Mouse (Mus musculus) heart, embryonic 12.5 days (tissue): ENCODE measurements around the gene Dis3l. TPM values are rescaled to one million over a fixed set of nuclear protein-coding genes. Genes with fewer than 3 reads are reported as not detected.
A peak's percentile ranks its signal among the peaks of the same experiment; 100 is the strongest.

ENCODE experiments used
- ATAC-seq: fragments of 200-750 bp; cut with Nextera tagmentation; 2 replicates; pipeline ENCODE4 v1.8.0; 2017; ENCODE audit warnings: moderate TSS enrichment, moderate library complexity; ENCODE audit not compliant: insufficient number of reproducible peaks, low FRiP score
- H3K27ac ChIP-seq: fragments of 300-500 bp; sonication (generic); 2 replicates; pipeline ENCODE4 v1.5.1; 2016; ENCODE audit warnings: mild to moderate bottlenecking, moderate library complexity; ENCODE audit not compliant: poor library complexity, severe bottlenecking
- H3K27me3 ChIP-seq: fragments of 300-500 bp; sonication (generic); replicated peaks from 2 replicates; pipeline ENCODE4 v1.6.1; 2016; ENCODE audit warnings: mild to moderate bottlenecking, moderate library complexity
- H3K36me3 ChIP-seq: fragments of 300-500 bp; sonication (generic); 2 replicates; pipeline ENCODE4 v1.6.1; 2016; ENCODE audit warnings: mild to moderate bottlenecking, moderate library complexity
- H3K4me1 ChIP-seq: fragments of 300-500 bp; sonication (generic); replicated peaks from 2 replicates; pipeline ENCODE4 v1.6.1; 2016; ENCODE audit warnings: mild to moderate bottlenecking
- H3K4me2 ChIP-seq: fragments of 300-500 bp; sonication (generic); 2 replicates; pipeline ENCODE4 v1.6.1; 2016; ENCODE audit warnings: mild to moderate bottlenecking, moderate library complexity
- H3K4me3 ChIP-seq: fragments of 300-500 bp; sonication (generic); 2 replicates; pipeline ENCODE4 v1.5.1; 2016; ENCODE audit warnings: mild to moderate bottlenecking
- H3K9ac ChIP-seq: fragments of 300-500 bp; sonication (generic); 2 replicates; pipeline ENCODE4 v1.6.1; 2016; ENCODE audit warnings: mild to moderate bottlenecking, moderate library complexity
- H3K9me3 ChIP-seq: fragments of 300-500 bp; sonication (generic); replicated peaks from 2 replicates; pipeline ENCODE4 v1.6.1; 2016; ENCODE audit warnings: mild to moderate bottlenecking, moderate library complexity
- WGBS: fragments of 180-500 bp; shearing (Covaris S2); methylation state at CpG from one replicate; pipeline ENCODE4 v1.1.7; 2016; 5-methylcytosine and 5-hydroxymethylcytosine counted together
- polyA plus RNA-seq: library from polyadenylated mRNA; unstranded; fragments of >200 nt; fragmentation: Nextera tagmentation; extraction: Ambion mirVana; gene quantifications from 2 replicates; pipeline ENCODE4 v1.2.1, GENCODE M21; 2016

Dis3l gene
- polyA plus RNA-seq, result 21.2 and 24.3 TPM in 2 replicates

GRCm38 (mm10) chr9:64341254-64341566 lies at the start of gene Dis3l:
Gene Dis3l, minus strand, starts transcription at chr9:64341288.
- Histone ChIP-seq H3K4me2 (peak within 1 kb of the TSS; percentile 74), H3K27ac (peak within 1 kb of the TSS; percentile 99), H3K4me1 (peaks cover 8% of the 10 kb centered on the region), H3K9me3 (no peaks in the 10 kb centered on the region), H3K27me3 (no peaks in the 10 kb centered on the region), H3K36me3 (peaks cover 12% of the 10 kb centered on the region), H3K9ac (peak within 1 kb of the TSS; percentile 96), H3K4me3 (peak within 1 kb of the TSS; percentile 70)
- peak; percentile 1; the same call in 1 of the 2 replicates for ATAC-seq
- 11% methylated on average over 16 of the region's 16 CpGs for WGBS

GRCm38 (mm10) chr9:64389576-64390292 lies 48.6 kb upstream of the Dis3l start:
- no peak for ATAC-seq

GRCm38 (mm10) chr9:64386466-64387211 lies 45.6 kb upstream of the Dis3l start:
- Histone ChIP-seq H3K9me3 (no peaks in the 10 kb centered on the region), H3K4me1 (peaks cover 15% of the 10 kb centered on the region), H3K9ac (peak overlapping the region; percentile 61; the same call in 1 of the 2 replicates), H3K27ac (no peak overlapping the region), H3K4me2 (peak overlapping the region; percentile 99), H3K4me3 (peak overlapping the region; percentile 64), H3K36me3 (no peaks in the 10 kb centered on the region), H3K27me3 (peaks cover 83% of the 10 kb centered on the region)
- no peak for ATAC-seq
- WGBS, result 1% methylated on average over 45 of the region's 45 CpGs

More at GRCm38 (mm10) chr9:64389576-64390292, 48.6 kb upstream of the Dis3l start:
- 64% methylated on average over 7 of the region's 7 CpGs for WGBS
- no peak overlapping the region for H3K27ac ChIP-seq
- no peak overlapping the region for H3K4me3 ChIP-seq
- H3K4me1 ChIP-seq, result peaks cover 20% of the 10 kb centered on the region
- no peaks in the 10 kb centered on the region for H3K36me3 ChIP-seq
- H3K4me2 ChIP-seq, result no peak overlapping the region
- H3K9ac ChIP-seq, result no peak overlapping the region
- no peaks in the 10 kb centered on the region for H3K9me3 ChIP-seq
- peaks cover 70% of the 10 kb centered on the region for H3K27me3 ChIP-seq

DNA sequence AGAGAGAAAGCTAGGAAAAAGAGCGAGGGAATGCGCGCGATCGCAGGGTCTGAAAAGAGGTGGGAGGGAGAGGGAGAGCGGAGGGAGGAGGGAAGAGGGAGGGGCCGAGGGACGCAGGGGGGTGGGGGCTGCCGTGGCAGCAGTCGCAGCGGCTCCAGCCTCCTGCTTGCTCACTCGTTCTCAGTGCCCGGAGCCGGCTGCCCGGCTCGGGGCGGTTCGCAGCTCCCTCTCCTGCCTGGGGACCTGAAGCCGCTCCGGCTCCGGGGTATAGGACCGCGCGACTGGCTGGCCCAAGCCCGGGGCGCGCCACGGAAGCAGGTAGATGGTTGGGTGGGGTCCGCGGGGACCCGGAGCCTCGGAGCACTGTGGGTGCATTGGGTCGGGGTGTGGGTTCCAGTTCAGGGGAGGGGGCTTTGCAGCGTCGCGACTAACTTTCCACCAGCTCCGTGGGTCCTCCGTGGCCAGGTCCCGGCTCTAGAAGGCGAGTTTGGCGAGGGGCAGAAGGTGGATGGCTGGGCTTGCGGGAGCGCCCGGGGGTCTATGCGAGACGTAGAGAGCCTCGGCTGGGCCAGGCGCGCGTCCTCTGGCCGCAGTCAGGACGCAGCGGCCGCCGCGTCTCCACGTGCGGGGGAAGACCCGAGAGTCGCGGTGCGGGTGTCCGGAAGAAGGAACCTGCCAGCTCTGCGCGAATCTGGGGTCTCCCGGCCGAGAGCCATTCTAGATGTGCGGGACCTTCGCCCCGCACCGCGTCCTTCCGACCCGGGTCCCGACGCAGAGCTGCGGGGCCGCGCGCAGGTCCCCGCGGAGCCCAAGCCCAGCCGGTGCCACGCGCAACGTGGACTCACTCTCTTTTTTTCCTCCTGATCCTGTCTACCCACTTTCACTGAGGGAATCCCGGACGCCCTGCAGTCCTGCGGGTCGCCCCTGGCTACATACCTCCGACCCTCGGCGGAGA lies 44.7 kb upstream of the Dis3l start, which contains the start of gene Megf11:
Gene Megf11, plus strand, starts transcription at position 116 of the 955 bp plus-strand sequence.
- Histone ChIP-seq H3K27ac (no peak within 1 kb of the TSS), H3K9me3 (no peaks in the 10 kb centered on the region), H3K4me3 (peak within 1 kb of the TSS; percentile 64), H3K4me2 (peak within 1 kb of the TSS; percentile 99), H3K36me3 (no peaks in the 10 kb centered on the region), H3K9ac (peak within 1 kb of the TSS; percentile 61), H3K4me1 (peaks cover 15% of the 10 kb centered on the region), H3K27me3 (peaks cover 78% of the 10 kb centered on the region)
- ATAC-seq, result peak; percentile 69; the same call in 1 of the 2 replicates
- 1% methylated on average over 91 of the region's 93 CpGs for WGBS

GRCm38 (mm10) chr9:64383021-64383788 lies 42.1 kb upstream of the Dis3l start:
- no peak for ATAC-seq

DNA sequence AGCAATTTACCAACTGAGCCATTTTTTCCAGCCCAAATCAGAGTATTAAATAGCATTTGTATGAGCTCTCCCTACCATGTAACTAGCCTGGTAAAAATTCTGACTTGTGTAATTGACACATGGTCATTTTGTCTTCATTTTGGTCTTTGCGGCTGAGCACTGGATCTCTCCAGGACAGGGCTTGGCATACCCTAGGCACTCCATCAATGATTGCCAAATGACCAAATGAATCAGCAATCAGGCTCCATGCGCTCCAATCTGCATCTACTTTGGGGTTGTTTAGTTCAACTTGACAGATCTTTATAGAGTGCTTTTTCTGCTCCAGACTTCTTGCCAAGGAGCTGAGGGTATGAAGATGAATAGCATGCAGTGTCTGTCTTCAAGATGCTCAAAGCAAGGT lies 35.3 kb upstream of the Dis3l start:
- Histone ChIP-seq H3K4me2 (no peak overlapping the region), H3K27me3 (peaks cover 17% of the 10 kb centered on the region), H3K4me1 (no peaks in the 10 kb centered on the region), H3K9me3 (no peaks in the 10 kb centered on the region), H3K36me3 (no peaks in the 10 kb centered on the region), H3K4me3 (no peak overlapping the region), H3K27ac (no peak overlapping the region), H3K9ac (no peak overlapping the region)
- 82% methylated on average over 2 of the region's 2 CpGs for WGBS
- no peak for ATAC-seq

More at GRCm38 (mm10) chr9:64383021-64383788, 42.1 kb upstream of the Dis3l start:
- H3K4me3 ChIP-seq, result no peak overlapping the region
- no peak overlapping the region for H3K27ac ChIP-seq
- H3K9me3 ChIP-seq, result no peaks in the 10 kb centered on the region
- H3K9ac ChIP-seq, result no peak overlapping the region
- 52% methylated on average over 10 of the region's 10 CpGs for WGBS
- H3K4me1 ChIP-seq, result peaks cover 15% of the 10 kb centered on the region
- no peak overlapping the region for H3K4me2 ChIP-seq
- peaks cover 63% of the 10 kb centered on the region for H3K27me3 ChIP-seq
- H3K36me3 ChIP-seq, result no peaks in the 10 kb centered on the region

GRCm38 (mm10) chr9:64371305-64371819 lies 30.3 kb upstream of the Dis3l start:
- H3K4me2 ChIP-seq, result no peak overlapping the region
- H3K9ac ChIP-seq, result no peak overlapping the region
- H3K9me3 ChIP-seq, result no peaks in the 10 kb centered on the region
- H3K4me3 ChIP-seq, result no peak overlapping the region
- no peaks in the 10 kb centered on the region for H3K4me1 ChIP-seq
- no peak for ATAC-seq
- H3K27ac ChIP-seq, result no peak overlapping the region
- 60% methylated on average over 11 of the region's 11 CpGs for WGBS
- peaks cover 7% of the 10 kb centered on the region for H3K27me3 ChIP-seq
- H3K36me3 ChIP-seq, result no peaks in the 10 kb centered on the region

GRCm38 (mm10) chr9:64369871-64370270 lies 28.8 kb upstream of the Dis3l start:
- no peak overlapping the region for H3K27ac ChIP-seq
- H3K36me3 ChIP-seq, result no peaks in the 10 kb centered on the region
- ATAC-seq, result no peak
- no peak overlapping the region for H3K4me2 ChIP-seq
- WGBS, result 53% methylated on average over 7 of the region's 7 CpGs
- H3K27me3 ChIP-seq, result peaks cover 6% of the 10 kb centered on the region
- H3K4me1 ChIP-seq, result no peaks in the 10 kb centered on the region
- H3K9me3 ChIP-seq, result no peaks in the 10 kb centered on the region
- H3K4me3 ChIP-seq, result no peak overlapping the region
- H3K9ac ChIP-seq, result no peak overlapping the region

DNA sequence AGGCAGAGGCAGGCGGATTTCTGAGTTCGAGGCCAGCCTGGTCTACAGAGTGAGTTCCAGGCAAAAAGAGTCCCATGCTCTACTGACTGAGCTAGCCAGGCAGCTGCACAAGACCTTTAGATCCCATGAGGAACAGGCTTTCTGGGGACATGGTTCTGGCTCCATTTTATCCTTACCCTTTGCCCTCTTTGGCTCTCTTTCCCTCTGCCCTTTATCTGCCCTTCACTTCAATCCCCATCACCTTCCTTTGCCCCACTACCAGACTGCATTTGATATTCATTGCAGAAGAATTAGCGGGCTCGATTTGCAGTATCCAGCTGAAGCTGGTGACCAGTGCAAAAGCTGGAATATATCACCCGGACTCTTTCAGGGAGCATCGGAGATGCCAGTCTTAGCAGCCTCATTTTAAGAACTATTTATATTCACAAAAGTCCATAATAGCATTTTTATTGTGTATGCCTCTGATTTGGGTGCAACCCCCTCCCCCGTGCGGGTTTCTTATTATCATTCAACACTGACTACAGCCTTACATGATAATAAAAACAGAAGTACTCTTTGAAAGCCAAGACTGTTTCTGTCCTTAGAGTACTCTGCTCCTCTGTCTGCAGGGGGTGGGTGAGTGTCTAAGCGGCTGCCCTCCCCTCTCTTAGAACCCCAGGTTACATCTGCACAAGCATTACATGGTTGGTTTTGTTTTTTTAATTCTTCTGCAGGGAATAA lies 20.3 kb upstream of the Dis3l start:
- no peak for ATAC-seq
- Histone ChIP-seq H3K36me3 (no peaks in the 10 kb centered on the region), H3K27me3 (no peaks in the 10 kb centered on the region), H3K9ac (no peak overlapping the region), H3K4me1 (no peaks in the 10 kb centered on the region), H3K27ac (no peak overlapping the region), H3K4me3 (no peak overlapping the region), H3K4me2 (no peak overlapping the region), H3K9me3 (no peaks in the 10 kb centered on the region)
- WGBS, result 76% methylated on average over 9 of the region's 9 CpGs
